In the genomic region with DNA sequence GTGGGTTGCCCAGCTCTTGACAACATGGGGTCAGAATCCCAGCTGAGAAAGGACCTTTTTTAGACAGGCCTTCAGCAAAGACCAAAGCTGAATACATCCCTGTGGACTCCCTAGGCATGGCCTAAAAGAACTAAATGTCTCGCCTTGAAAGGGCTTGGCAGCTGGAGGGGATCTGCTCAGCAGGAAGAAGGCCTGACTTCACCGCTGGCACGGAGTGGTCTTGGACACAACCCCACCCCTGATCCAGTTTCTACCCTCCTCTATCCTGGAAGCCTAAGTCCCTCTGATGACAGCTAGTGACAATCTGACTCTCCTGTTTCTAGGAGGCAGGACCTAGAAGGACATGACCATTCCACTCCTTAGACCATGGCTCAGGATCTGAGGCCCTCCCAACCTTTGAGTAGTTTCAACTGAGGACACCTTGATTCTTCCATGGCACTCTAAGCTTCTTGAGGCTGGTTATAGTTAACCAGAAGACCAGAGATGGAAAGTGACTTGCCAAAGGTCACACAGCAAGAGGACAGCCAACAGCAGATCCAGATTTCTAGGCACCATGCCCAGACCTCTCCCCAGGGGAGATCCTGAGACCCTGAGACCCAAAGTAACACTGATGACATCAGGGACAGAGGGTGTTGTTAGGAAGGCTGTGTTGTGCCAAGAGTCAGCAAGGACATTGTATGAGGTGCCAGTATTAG, we compare ENCODE assay signal across 15 mouse cellular contexts. TPM values are rescaled to one million over a fixed set of nuclear protein-coding genes. Genes with fewer than 3 reads are reported as not detected.
DNase-seq lines count a peak whose midpoint lies in the region; ATAC-seq and TF ChIP-seq lines count a peak whose summit lies in the region.
"Had no signal": no experiment of that assay in that cellular context is flagged by ENCODE, and none has a peak within 500 bp of the region (broad histone marks: within the 10 kb centered on the region; RNA-seq: fewer than 3 reads in every experiment).

No protein-coding gene starts in this region.

- TF ChIP-seq EP300 in MEL (IDR thresholded peaks at IDR 0.05; ENCODE audit: low read depth in 1 of 2, low read length in 2 of 2) = no peak

- no peaks in the 10 kb centered on the region for H3K9me3 ChIP-seq in hindbrain, embryonic 15.5 days
- H3K9me3 ChIP-seq in hindbrain, embryonic 12.5 days (replicated peaks) = no peaks in the 10 kb centered on the region
- no peaks in the 10 kb centered on the region for H3K9me3 ChIP-seq in MEL (replicated peaks; ENCODE audit: insufficient read depth, low read length)
- H3K9me3 ChIP-seq: stomach, embryonic 15.5 days had no signal

- TF ChIP-seq RAD21 in MEL (IDR thresholded peaks at IDR 0.05; ENCODE audit: low read depth, low read length) = no peak

- WGBS in hindbrain, embryonic 15.5 days = 92% methylated on average over 3 of the region's 3 CpGs
- WGBS in hindbrain, embryonic 12.5 days = 84% methylated on average over 3 of the region's 3 CpGs

- TF ChIP-seq POLR2A in MEL (IDR thresholded peaks at IDR 0.05; ENCODE audit: control insufficient read depth in 1 of 2, insufficient read depth in 1 of 2, low read depth in 1 of 2, low read length in 2 of 2, poor library complexity in 1 of 2) = no peak

- H3K4me1 ChIP-seq in hindbrain, embryonic 15.5 days (replicated peaks) = no peaks in the 10 kb centered on the region
- no peaks in the 10 kb centered on the region for H3K4me1 ChIP-seq in hindbrain, embryonic 12.5 days
- no peaks in the 10 kb centered on the region for H3K4me1 ChIP-seq in MEL (ENCODE audit: control insufficient read depth in 1 of 2, insufficient read depth in 2 of 2, low read length in 2 of 2)
- H3K4me1 ChIP-seq: stomach, embryonic 15.5 days had no signal

- H3K9ac ChIP-seq in hindbrain, embryonic 15.5 days = no peak overlapping the region
- no peak overlapping the region for H3K9ac ChIP-seq in hindbrain, embryonic 12.5 days
- H3K9ac ChIP-seq in MEL (ENCODE audit: control insufficient read depth, low read depth, low read length, poor library complexity, severe bottlenecking) = no peak overlapping the region
- H3K9ac ChIP-seq: forebrain, postnatal 0 days; stomach, embryonic 15.5 days had no signal

- ATAC-seq in hindbrain, embryonic 15.5 days (ENCODE audit: low FRiP score, low read depth) = peak; percentile 27; the same call in 1 of the 2 replicates
- ATAC-seq in hindbrain, embryonic 12.5 days (ENCODE audit: low FRiP score) = no peak

- no peak overlapping the region for H3K4me2 ChIP-seq in hindbrain, embryonic 15.5 days
- no peak overlapping the region for H3K4me2 ChIP-seq in hindbrain, embryonic 12.5 days (replicated peaks)
- H3K4me2 ChIP-seq: midbrain, embryonic 11.5 days; stomach, embryonic 15.5 days had no signal

- no peaks in the 10 kb centered on the region for H3K36me3 ChIP-seq in hindbrain, embryonic 15.5 days
- H3K36me3 ChIP-seq in hindbrain, embryonic 12.5 days = no peaks in the 10 kb centered on the region
- no peaks in the 10 kb centered on the region for H3K36me3 ChIP-seq in MEL (ENCODE audit: control insufficient read depth in 1 of 2, insufficient read depth in 2 of 2, low read length in 2 of 2)
- H3K36me3 ChIP-seq: stomach, embryonic 15.5 days had no signal

- no peak for TF ChIP-seq CTCF in MEL (IDR thresholded peaks at IDR 0.05 in 2 of 3, conservative IDR thresholded peaks at IDR 0.05 in 1 of 3; ENCODE audit: control insufficient read depth in 1 of 3, insufficient read depth in 1 of 3, low read depth in 2 of 3, low read length in 3 of 3, poor library complexity in 1 of 3, severe bottlenecking in 1 of 3)

- no peak overlapping the region for H3K27ac ChIP-seq in hindbrain, embryonic 15.5 days (replicated peaks)
- no peak overlapping the region for H3K27ac ChIP-seq in hindbrain, embryonic 12.5 days
- no peak overlapping the region for H3K27ac ChIP-seq in MEL (ENCODE audit: control insufficient read depth, low read depth, low read length)
- H3K27ac ChIP-seq: left cerebral cortex, adult 2 months; stomach, embryonic 15.5 days had no signal

- no peaks in the 10 kb centered on the region for H3K79me2 ChIP-seq in MEL (ENCODE audit: control insufficient read depth, insufficient read depth, low read length, poor library complexity)

- no peak overlapping the region for H3K4me3 ChIP-seq in hindbrain, embryonic 15.5 days
- no peak overlapping the region for H3K4me3 ChIP-seq in hindbrain, embryonic 12.5 days
- H3K4me3 ChIP-seq in MEL (ENCODE audit: control insufficient read depth in 1 of 2, insufficient read depth in 1 of 2, low read depth in 2 of 2, low read length in 2 of 2) = no peak overlapping the region
- H3K4me3 ChIP-seq: left cerebral cortex, adult 2 months; stomach, embryonic 15.5 days had no signal

- peak; percentile 42 for DNase-seq in cerebellum, postnatal 10 days
- no peak for DNase-seq in cerebellum, adult 9-10 months
- peak; percentile 4 for DNase-seq in MEL (ENCODE audit: low read depth, low spot score)
- DNase-seq in gastrocnemius, postnatal 25 days = peak; percentile 82
- DNase-seq in T-cell, adult 2 months (ENCODE audit: low spot score) = no peak
- DNase-seq in B cell, adult 2 months = no peak

- no peaks in the 10 kb centered on the region for H3K27me3 ChIP-seq in hindbrain, embryonic 15.5 days
- peaks cover 8% of the 10 kb centered on the region; the same call in 1 of the 2 replicates for H3K27me3 ChIP-seq in hindbrain, embryonic 12.5 days
- H3K27me3 ChIP-seq in MEL (ENCODE audit: control insufficient read depth in 1 of 2, insufficient read depth in 2 of 2, low read length in 2 of 2) = no peaks in the 10 kb centered on the region; a peak in 1 of 4 replicates
- H3K27me3 ChIP-seq: stomach, embryonic 15.5 days had no signal

TF ChIP-seq in MEL, 35 proteins besides CTCF, POLR2A, EP300 and RAD21:
- TF ChIP-seq MEF2A (IDR thresholded peaks at IDR 0.05; ENCODE audit: extremely low read depth, insufficient replicate concordance, low read depth, low read length, poor library complexity, severe bottlenecking) (no peak), ETS1 (IDR thresholded peaks at IDR 0.05; ENCODE audit: low read depth, low read length) (no peak), NELFE (IDR thresholded peaks at IDR 0.05; ENCODE audit: low read depth, low read length) (no peak), UBTF (IDR thresholded peaks at IDR 0.05; ENCODE audit: borderline replicate concordance, insufficient read depth, low read depth, low read length) (no peak)

RNA-seq across cellular contexts. Expression of a gene that starts 41.2 kb away (rescaled TPM):
- polyA plus RNA-seq in hindbrain, embryonic 15.5 days (2015; fragmentation: Nextera tagmentation; extraction: Ambion mirVana) = not detected in 2 replicates
- polyA plus RNA-seq in hindbrain, embryonic 12.5 days (2016; fragmentation: Nextera tagmentation; extraction: Ambion mirVana) = not detected in 2 replicates
- not detected in 2 replicates for total RNA-seq in MEL (2012; rRNA removed)
- polyA plus RNA-seq in MEL (2012; ENCODE audit: insufficient read depth in 1 of 2, insufficient read length in 2 of 2, low read depth in 1 of 2, low replicate concordance in 2 of 2, missing spikeins in 1 of 2) = not detected
- 10 to 100 TPM; 47.8 to 57.9 TPM for total RNA-seq in gastrocnemius, postnatal 25 days (2021)
- total RNA-seq: layer of hippocampus, adult 18-20 months; neutrophil, adult 5-6 weeks had no signal
- polyA plus RNA-seq: forebrain, postnatal 0 days; kidney, embryonic 14.5 days; midbrain, embryonic 11.5 days; stomach, embryonic 15.5 days had no signal

RNA-seq across cellular contexts. Expression of a gene that starts 47.1 kb away (rescaled TPM):
- polyA plus RNA-seq in hindbrain, embryonic 15.5 days (2015; fragmentation: Nextera tagmentation; extraction: Ambion mirVana) = 0.37 and 0.48 TPM in 2 replicates
- 0.80 and 2.5 TPM in 2 replicates for polyA plus RNA-seq in hindbrain, embryonic 12.5 days (2016; fragmentation: Nextera tagmentation; extraction: Ambion mirVana)
- total RNA-seq in MEL (2012; rRNA removed) = not detected in 2 replicates
- not detected for polyA plus RNA-seq in MEL (2012; ENCODE audit: insufficient read depth in 1 of 2, insufficient read length in 2 of 2, low read depth in 1 of 2, low replicate concordance in 2 of 2, missing spikeins in 1 of 2)
- total RNA-seq in gastrocnemius, postnatal 25 days (2021) = 1,000 to 10,000 TPM; 2,592 to 3,528 TPM
- total RNA-seq: neutrophil, adult 5-6 weeks had no signal
- polyA plus RNA-seq: midbrain, embryonic 11.5 days had no signal

RNA-seq across cellular contexts. Expression of a gene that starts 55.0 kb away (rescaled TPM):
- 40.8 and 43.5 TPM in 2 replicates for polyA plus RNA-seq in hindbrain, embryonic 15.5 days (2015; fragmentation: Nextera tagmentation; extraction: Ambion mirVana)
- polyA plus RNA-seq in hindbrain, embryonic 12.5 days (2016; fragmentation: Nextera tagmentation; extraction: Ambion mirVana) = 70.2 and 72.4 TPM in 2 replicates
- 32.2 and 39.0 TPM in 2 replicates for total RNA-seq in MEL (2012; rRNA removed)
- 10 to 100 TPM in 1 of 2 experiments, not detected in 1; 77.7 TPM for polyA plus RNA-seq in MEL (2012; ENCODE audit: insufficient read depth in 1 of 2, insufficient read length in 2 of 2, low read depth in 1 of 2, low replicate concordance in 2 of 2, missing spikeins in 1 of 2)
- total RNA-seq in gastrocnemius, postnatal 25 days (2021) = 10 to 100 TPM; 14.4 to 19.3 TPM

Comparison
In these comparisons a context has a peak if more than half of its experiments do, and no peak if none do; other contexts are left out.
1. DNase-seq: peak in cerebellum, postnatal 10 days (2 of 2), MEL (single experiment) and gastrocnemius, postnatal 25 days (single experiment); none in cerebellum, adult 9-10 months (single experiment), T-cell, adult 2 months (single experiment) and B cell, adult 2 months (0 of 2).